Mouse (Mus musculus) left cerebral cortex, postnatal 10 days (tissue): Measurements from ENCODE around the gene Chrna1. TPM values are rescaled to one million over a fixed set of nuclear protein-coding genes. Genes with fewer than 3 reads are reported as not detected.
"Not testable (repeated sequence)": the region's sequence is repeated elsewhere in the genome, so short reads cannot be mapped to it uniquely, and the experiment has no call there.

Experiments
- DNase-seq, 2 experiments: peaks; one replicate each; pipeline ENCODE4 v3.0.0; 2021 to 2022; ENCODE audit warnings: low spot score in 2 of 2, mixed read lengths in 1 of 2; ENCODE audit errors: extremely low spot score in 1 of 2
- intact Hi-C: fragments of 180-260 bp; cut with DNase I; formaldehyde crosslinking; loops from one replicate; pipeline ENCODE4 v1.15.1; 2025
- total RNA-seq, 2 experiments: library from RNA; stranded (reverse); gene quantifications; 2 replicates each; pipeline ENCODE4 v1.2.3; 2021

The Chrna1 gene
- total RNA-seq, 2 experiments from 2014 or later: 0.14 to 0.24 TPM

DNA sequence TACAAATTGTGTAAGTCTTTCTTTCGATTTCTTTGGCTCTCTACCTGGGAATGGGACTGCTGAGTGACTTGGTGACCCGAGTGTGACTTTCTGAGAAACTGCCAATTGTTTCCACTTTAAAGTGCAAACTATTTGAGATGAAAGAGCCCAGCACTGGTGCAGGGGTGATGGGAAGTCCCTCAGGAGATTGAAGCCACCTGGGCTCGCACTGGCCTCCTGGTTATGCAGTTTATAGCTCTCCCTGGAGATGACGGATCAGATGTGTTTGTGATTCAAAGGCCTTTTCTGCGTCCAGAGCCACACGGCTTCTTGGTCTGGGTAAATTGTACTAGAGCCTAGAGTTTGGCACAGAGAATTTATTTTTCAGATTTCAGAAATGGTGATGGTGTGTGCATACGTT is 16.4 kb downstream of the Chrna1 start:
- DNase-seq: no peak
- intact Hi-C loops: loop anchor here (10.0 kb wide), 1 partner anchor 341 kb away; no protein-coding TSS in a partner anchor

DNA sequence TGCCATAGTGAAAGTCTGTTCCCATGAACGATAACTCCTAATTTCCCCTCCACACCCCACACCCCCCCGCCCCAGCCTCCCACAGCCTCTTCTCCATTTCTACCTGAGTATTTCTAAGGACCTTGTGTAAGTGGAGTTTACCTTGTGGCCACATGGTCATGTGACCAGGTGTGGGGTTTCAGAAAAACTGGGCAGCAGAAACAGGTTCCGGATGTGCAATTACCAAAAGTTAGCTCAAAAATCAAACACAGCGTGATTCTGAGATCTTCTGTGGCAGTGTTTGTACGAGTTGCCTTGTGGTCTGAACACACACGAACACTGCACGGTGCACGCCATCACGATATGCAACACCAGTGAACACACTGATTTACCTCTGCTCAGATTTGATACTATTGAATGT is 17.5 kb downstream of the Chrna1 start:
- intact Hi-C loops: loop anchor here (10.0 kb wide), 1 partner anchor 342 kb away; no protein-coding TSS in a partner anchor
- no peak for DNase-seq

DNA sequence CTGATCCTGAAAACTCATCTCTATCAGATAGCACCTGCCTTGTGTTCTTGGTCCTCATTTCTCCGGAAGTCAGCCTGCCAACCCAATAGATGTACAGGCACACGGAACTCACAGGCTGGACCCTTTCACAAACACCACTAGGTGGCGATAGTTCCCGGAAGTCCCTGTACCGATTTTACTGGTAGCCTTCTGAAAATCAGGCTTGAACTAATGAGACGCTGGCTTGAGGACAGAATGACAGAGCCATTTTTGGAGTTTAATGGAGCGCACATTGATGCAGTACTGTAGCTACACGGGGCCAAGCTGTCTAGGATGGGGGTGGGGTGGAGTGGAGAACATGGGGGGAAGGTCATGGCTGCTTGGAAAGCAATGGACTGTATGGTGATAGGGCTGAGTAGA is 18.5 kb downstream of the Chrna1 start:
- peak; percentile 24 to 48 for DNase-seq
- intact Hi-C loops: loop anchor here (10.0 kb wide), 1 partner anchor 343 kb away; no protein-coding TSS in a partner anchor

DNA sequence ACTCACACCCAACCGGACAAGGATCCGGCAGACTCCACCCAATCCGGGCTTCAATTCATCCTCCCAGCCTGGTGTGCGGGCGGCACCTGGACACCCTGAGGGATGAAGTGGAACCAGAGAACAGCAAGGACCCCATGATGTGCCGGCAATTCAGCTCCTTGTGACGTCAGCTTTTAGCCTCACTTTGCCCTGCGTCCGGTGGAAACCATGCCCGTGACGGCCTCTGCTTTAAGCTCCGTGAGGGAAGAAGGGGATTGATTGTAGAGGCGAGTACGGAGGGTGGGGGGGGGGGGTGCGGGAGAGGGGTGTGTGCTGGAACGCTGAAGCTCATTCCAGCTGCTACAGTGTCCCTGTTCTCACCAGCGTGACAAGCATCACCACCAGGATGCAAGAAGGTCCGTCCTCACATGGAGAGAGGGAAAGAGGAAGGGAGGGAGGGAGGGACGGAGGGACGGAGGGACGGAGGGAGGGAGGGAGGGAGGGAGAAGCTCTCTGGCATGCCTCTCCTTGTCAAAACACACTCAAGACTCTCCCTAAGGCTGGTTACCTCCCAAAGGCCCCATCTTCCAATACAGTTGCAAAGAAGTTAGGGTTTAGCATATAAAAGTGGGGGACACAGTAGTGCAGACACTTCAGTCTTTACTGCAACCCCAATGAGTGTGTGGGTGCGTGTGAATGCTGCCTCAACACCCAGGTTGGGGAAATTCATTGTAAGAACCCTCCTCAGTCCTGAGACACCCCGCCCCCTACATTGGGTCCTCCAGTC is 19.1 kb downstream of the Chrna1 start:
- DNase-seq: no peak
- intact Hi-C loops: loop anchor here (10.0 kb wide), 1 partner anchor 344 kb away; no protein-coding TSS in a partner anchor

DNA sequence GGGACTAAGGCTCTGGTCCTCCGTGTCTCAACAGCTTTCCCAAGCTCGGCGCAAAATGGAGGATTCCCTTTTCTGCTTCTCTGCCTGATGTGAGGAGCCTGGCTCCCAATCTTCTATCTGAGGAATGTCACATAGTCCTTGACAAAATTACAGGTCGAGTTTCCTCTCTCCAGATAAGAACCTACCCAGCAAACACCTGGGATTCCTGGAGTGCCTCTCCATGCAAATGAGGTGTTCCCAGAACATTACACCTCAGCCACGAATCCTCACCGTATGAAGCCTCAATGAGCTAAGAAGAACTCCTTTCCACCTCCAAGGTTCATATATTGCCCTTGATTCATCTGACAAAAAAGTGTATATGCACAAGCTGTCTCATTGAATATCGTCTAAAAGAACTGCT is 19.7 kb downstream of the Chrna1 start:
- no peak for DNase-seq
- intact Hi-C loops: loop anchor here (10.0 kb wide), 1 partner anchor 344 kb away; no protein-coding TSS in a partner anchor

DNA sequence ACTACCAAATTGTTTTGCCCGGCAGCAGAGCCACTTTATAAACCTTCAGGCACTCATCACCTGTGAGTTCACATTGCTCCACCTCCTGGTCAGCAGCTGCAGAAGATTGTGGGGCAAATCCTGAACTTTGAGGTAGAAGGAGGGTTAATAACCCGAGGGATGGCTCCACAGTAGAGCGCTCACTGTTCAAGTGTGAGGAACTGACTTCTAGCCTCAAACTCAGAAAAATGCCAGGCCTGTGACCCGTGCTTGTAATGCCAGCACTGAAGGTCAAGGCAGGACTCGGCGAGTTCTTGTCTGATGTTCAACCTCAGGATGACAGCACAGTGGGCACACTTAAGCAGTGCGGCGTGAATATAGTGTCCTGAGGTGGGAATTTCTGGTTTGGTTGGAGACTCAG is 22.2 kb downstream of the Chrna1 start:
- DNase-seq: no peak
- intact Hi-C loops: no loop called here

DNA sequence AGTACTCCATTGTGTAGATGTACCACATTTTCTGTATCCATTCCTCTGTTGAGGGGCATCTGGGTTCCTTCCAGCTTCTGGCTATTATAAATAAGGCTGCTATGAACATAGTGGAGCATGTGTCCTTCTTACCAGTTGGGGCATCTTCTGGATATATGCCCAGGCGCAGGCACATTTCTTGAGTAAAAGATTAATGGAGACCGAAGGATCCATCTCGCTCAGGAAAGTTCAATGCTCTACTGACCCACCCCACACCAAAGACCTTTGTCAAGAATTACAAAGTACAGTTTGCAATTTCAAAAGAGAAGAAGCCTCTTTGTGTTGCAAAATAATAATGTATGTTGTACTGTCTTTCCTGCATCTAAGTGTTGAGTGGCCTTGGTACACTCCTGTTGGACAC is 23.1 kb downstream of the Chrna1 start:
- intact Hi-C loops, DNase-seq: not testable (repeated sequence)

DNA sequence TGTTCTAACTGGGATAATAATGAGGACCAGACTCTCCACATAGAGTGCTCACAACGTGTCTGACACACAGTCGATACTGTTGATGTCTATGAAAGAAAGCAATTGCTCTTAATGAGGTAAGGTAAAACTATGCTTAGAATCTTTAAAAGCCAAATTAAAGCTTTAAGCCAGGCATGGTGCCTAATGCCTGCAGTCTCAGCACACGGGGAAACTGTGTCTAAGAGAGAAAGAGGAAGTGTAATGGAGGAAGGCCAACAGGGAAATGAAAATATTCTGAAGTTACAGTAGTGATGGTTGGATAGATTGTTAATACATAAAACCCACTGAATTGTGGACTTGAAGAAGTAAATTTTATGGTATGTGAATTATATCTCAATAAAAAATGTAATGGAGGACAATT is 25.7 kb downstream of the Chrna1 start:
- no peak for DNase-seq
- intact Hi-C loops: no loop called here

DNA sequence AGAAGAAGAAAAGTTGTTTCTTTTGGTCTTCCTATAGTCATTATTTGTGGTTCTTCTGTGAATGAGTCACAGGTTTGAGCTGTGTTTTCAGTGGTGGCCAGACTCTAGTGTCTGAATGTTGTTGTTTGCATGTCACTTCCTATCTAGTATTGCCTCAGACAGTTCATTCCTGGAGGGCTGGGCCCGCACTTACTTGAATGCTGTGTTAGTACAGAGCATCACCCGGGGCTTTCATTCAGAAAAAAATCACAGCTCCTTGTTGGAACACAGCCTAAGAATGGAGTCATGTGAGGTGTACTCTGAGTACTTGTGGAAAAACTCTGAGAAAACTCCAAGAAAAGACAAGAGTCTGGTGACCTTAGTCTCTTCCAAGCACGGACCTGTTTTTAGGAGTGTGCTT is 27.2 kb downstream of the Chrna1 start:
- no peak for DNase-seq
- intact Hi-C loops: no loop called here

DNA sequence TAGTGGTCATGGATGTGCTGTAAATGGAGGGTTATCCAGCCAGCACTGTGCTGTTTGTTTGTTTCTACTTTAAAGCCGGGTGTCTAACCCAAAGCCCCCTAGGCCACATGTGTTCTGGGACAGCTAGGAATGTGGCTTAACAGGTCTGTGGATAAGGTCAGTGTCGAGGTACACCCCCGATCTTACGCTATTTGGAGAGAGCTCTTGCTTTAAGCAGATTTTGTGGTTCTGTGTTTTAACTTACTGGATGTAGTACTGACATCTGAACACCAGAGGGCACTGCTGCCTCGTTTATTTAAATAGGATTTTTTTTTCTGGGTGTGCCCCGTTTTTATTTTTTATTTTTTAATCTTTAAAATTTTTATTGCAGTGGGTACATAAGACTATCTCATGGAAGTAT is 29.4 kb downstream of the Chrna1 start:
- intact Hi-C loops: no loop called here

DNA sequence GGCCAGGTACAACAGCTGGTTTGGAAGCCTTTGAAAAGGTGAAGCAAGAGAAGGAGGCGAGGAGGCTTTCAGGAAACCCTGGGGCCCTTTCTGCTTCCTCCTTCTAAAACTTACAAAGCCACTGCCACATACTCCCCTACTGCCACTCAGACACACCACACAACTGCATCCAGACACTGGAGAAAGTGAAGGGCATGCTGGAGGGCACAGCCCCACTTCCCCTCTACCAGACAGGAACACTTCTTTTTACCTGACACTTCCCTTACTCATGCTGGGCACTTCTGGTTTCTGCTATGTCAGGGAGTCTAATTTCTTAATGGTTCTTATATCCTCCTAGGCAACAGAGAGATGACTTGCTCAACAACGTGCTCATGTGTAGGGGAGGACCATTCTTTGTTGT is 31.6 kb downstream of the Chrna1 start:
- intact Hi-C loops: loop anchor here (5.0 kb wide), 1 partner anchor 1114 kb away; no protein-coding TSS in a partner anchor
- no peak for DNase-seq

More for the DNA sequence above, 29.4 kb downstream of the Chrna1 start:
- no peak for DNase-seq

DNA sequence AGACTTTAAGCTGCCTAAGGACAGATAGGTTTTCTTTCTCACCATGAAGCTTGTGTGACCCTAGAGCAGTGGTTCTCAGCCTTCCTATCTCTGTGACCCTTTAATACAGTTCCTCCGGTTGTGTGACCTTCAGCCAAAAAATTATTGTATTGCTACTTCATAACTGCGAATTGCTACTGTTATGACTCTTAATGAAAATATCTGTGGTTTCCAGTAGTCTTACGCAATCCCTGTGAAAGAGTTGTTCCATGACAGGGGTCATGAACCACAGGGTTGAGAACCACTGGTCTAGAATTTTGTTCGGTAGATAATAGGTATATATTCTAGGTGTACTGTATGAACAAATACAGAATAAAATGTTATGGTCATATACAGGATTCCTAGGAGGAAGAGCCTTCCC is 32.9 kb downstream of the Chrna1 start:
- DNase-seq: no peak
- intact Hi-C loops: loop anchor here (5.0 kb wide), 1 partner anchor 1115 kb away; no protein-coding TSS in a partner anchor

DNA sequence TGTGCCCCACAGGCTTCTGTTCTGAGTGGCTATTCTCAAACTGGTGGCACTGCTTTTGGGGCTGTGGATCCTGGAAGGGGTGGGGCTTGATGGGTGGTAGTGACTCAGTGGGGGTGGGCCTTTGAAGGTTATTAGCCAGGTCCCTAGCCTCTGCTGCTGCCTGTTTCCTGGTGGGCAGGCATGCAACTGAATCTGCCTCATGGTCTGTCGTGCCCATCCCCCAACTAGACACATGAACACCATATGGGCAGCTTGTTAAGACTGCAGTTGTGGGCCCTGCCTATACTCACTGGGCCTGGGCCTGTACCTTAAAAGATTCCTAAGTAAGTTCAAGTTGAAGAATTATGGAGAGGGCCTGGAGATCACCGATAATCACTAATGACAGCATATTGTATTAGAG is 34.6 kb downstream of the Chrna1 start:
- intact Hi-C loops: loop anchor here (5.0 kb wide), 1 partner anchor 1117 kb away; no protein-coding TSS in a partner anchor
- no peak for DNase-seq

DNA sequence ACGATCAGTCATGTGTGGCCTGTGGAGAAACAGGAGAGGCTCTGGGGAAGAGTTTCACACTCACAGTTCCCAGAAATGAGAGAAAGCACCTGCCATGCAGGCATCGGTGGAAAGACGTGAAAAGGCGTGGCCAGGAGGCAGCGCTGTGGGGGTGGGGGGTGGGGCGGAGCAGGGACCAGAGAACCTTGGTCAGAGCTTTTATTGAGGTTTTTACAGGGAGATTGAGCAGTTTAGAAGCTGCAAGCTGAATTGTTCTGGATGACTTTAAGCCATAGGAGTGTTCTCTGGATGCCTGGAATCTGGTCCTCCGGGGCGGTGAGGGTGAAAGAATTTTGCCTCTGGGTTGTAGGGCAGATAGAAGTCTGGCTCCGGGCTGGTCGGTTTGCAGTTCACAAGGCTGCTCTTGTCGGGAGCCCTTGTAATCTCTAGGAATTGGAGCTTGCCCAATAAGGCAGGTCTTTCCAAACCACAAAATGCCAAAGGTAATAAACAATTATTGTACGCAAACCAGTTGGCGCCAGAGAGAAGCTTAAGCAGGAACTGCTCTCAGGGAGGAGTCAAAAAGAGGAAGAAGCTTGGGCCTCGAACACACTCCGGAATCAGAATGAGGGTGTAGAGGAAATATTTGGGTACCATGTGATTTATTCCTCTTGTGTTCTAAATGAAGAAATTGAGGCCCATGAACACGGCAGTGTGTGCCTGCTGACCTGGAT is 39.5 kb downstream of the Chrna1 start:
- DNase-seq: no peak
- intact Hi-C loops: no loop called here

DNA sequence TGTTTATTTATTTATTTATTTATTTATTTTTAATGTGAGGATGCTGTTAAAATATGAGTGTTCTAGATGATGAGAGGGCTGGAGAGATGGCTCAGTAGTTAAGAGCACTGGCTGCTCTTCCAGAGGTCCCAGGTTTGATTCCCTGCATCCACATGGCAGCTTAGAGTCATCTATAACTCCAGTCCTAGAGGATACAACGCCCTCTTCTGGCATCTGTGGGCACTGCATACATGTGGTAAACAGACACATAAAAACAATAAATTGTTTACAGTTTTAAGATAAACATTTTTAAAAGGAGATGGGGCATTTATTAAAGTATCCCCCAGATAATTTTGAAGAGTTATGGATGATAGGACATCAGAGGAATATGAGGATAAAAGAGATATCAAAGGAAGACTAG is 40.4 kb downstream of the Chrna1 start:
- intact Hi-C loops: no loop called here
- DNase-seq: no peak

DNA sequence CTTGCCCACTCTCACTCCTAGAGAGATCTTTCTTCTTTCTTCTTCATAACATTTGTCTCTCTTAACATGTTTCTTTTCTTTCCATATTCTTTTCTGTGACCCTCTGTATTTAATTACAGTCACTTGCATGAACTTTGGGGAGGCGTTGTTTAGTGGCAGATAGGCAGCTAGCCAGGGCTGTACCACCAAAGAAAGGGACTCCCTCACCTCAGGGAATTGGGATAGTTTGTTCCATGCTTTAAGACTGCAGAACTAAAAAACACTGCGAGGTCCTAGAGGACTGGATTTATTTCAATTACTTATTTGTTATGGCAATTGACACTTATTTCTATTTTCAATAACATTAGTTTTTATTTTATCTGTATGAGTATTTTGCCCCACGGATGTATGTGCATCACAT is 41.0 kb downstream of the Chrna1 start:
- intact Hi-C loops: no loop called here
- no peak for DNase-seq

DNA sequence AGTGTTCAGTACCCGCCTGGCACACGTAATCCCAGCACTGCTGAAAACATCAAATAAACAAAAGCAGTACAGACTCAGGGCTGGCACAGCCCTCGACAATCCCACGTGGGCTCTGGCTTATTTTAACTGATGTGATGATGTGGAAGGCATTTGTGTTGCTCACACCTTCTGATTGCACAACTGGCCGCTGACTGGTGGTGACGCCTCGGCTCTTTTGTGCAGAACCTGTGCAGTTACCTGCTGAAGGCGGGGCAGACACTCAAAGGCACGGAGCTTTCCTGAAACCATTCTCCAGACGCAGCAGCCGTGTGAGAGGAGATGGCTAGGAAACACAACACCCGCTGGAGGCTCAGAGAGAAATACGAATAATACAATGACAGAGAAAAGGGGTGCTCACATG is 41.5 kb downstream of the Chrna1 start:
- DNase-seq: no peak
- intact Hi-C loops: no loop called here

DNA sequence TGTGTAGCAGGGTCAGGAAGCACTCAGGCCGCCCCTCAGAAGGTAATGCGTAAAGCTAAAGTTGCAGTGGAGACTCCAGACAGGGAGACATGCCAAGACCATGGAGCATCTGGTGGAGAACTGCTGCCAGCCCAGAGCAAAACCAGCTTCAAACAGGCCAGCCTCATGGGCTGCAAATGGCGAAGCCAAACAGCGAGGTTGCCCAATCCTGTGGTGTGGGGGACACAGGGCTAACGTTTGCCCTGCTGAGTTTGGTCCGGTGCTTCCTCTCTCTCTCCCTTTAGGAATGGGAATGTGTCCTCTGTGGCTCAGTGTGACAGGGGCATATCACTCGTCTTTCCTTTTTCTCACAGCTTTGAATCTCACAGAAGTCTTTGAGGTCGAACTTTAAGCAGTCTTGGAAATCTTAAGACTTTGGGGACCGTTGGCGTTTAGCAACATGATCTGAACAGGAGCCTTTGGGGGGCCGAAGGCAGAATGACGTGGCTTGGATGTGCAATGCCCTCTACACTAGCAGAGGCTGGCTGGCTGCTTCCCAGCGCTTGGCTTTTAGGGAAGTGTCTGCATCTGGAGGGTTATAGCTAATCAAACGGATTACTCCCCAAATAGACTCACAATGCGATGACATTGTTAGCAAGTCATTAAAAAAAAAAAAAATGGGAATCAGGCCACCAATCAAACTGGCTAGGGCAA is 43.9 kb downstream of the Chrna1 start:
- intact Hi-C loops: no loop called here
- DNase-seq: no peak

DNA sequence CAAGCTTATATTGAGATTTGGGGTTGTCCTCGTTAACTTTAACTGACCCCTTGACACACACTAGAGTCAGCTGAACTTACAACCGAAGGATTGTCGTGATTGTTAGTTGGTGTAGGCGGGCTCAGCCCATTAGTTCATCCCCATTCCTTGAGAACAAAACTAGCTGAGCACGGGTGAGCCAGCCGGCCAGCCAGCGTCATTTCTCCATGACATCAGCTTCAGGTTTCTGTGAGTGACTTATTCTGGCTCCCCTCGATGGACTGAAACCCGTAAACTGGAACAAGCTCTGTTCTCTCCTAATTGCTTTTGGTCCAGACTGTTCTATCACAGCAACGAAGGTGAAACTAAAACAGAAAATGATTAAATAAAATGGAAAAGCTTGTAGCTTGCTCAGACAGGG is 45.4 kb downstream of the Chrna1 start:
- intact Hi-C loops: no loop called here
- no peak for DNase-seq
